Mouse (Mus musculus): Measurements from ENCODE around the gene Calhm2. TPM values are rescaled to one million over a fixed set of nuclear protein-coding genes. Genes with fewer than 3 reads are reported as not detected.

Gene Calhm2
- polyA plus RNA-seq, 1 experiment from 2014 or later = 0.45 TPM

DNA sequence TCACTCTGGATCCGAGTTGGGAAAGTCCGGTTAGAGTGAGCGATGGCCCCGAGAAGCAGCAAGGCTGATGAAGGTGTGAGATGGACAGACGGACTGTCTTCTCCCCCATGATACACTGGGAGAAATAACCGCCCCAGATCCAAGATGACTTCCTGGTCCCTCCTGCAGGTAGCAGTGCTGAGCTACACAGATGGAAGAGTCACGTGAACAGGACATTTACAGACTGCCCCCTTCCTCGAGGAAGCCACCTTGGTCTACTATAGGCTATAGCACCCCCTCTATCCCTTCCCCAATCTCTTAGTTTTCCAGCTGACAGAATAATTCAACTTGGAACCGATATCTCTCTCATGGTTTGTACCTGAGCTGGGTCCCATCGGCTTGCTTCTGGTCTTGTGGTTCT, 39.9 kb upstream of the Calhm2 start:
- Histone ChIP-seq H3K9ac (replicated peaks; ENCODE audit: low read length) (no peak overlapping the region; the same call in 1 of the 2 replicates), H3K36me3 (ENCODE audit: control insufficient read depth, insufficient read depth, low read length) (no peaks in the 10 kb centered on the region), H3K4me1 (ENCODE audit: control insufficient read depth, insufficient read depth, low read length) (no peaks in the 10 kb centered on the region; the same call in 1 of the 2 replicates), H3K27me3 (ENCODE audit: control insufficient read depth, insufficient read depth, low read length) (peaks cover 12% of the 10 kb centered on the region; the same call in 1 of the 2 replicates), H3K27ac (replicated peaks; ENCODE audit: low read depth, low read length) (peak overlapping the region; percentile 72; the same call in 1 of the 2 replicates), H3K4me2 (ENCODE audit: low read length) (peak overlapping the region; percentile 93), H3K4me3 (replicated peaks; ENCODE audit: low read depth, low read length) (peak overlapping the region; percentile 68; the same call in 1 of the 2 replicates), H3K9me3 (ENCODE audit: control insufficient read depth, low read length) (peaks cover 3% of the 10 kb centered on the region; the same call in 1 of the 2 replicates)
- peak; percentile 51 for DNase-seq
- ATAC-seq (ENCODE audit: low FRiP score, low TSS enrichment) = 0 out of 2 replicates have a peak, but pooled peaks have one; percentile 8
- 25% methylated on average over 10 of the region's 10 CpGs for WGBS

DNA sequence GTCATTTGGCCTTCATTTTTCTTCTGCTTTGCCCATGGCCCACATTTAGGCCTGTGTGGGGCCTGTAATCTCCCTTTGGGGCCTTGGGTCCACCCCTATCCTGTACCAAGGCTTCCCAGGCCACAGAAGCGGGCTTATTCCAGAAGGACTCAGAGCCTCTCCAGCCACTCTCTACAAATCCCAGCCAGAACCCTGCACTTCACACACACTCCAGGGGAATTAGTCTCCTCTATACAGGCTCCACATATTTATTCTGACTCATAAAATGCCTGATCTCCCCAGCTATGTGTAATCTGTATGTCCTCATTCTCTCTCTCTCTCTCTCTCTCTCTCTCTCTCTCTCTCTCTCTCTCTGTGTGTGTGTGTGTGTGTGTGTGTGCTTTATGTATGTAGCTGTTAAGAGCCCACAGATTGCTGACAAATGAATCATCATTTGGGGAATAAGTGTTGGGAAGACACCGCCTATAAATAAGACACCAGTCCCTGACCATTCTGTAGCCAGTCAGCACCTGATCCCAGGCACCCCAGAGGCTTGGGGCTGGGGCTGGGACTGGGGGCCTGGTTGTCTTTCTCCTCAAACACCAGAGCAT, 38.9 kb upstream of the Calhm2 start:
- peaks cover 2% of the 10 kb centered on the region; the same call in 1 of the 2 replicates for H3K9me3 ChIP-seq (ENCODE audit: control insufficient read depth, low read length)
- no peak for DNase-seq
- WGBS = 79% methylated on average over 2 of the region's 2 CpGs
- peaks cover 12% of the 10 kb centered on the region; the same call in 1 of the 2 replicates for H3K27me3 ChIP-seq (ENCODE audit: control insufficient read depth, insufficient read depth, low read length)
- H3K9ac ChIP-seq (replicated peaks; ENCODE audit: low read length) = no peak overlapping the region
- no peak overlapping the region for H3K4me2 ChIP-seq (ENCODE audit: low read length)
- no peaks in the 10 kb centered on the region; the same call in 1 of the 2 replicates for H3K4me1 ChIP-seq (ENCODE audit: control insufficient read depth, insufficient read depth, low read length)
- H3K27ac ChIP-seq (replicated peaks; ENCODE audit: low read depth, low read length) = no peak overlapping the region
- no peaks in the 10 kb centered on the region for H3K36me3 ChIP-seq (ENCODE audit: control insufficient read depth, insufficient read depth, low read length)
- H3K4me3 ChIP-seq (replicated peaks; ENCODE audit: low read depth, low read length) = no peak overlapping the region
- no peak for ATAC-seq (ENCODE audit: low FRiP score, low TSS enrichment)

DNA sequence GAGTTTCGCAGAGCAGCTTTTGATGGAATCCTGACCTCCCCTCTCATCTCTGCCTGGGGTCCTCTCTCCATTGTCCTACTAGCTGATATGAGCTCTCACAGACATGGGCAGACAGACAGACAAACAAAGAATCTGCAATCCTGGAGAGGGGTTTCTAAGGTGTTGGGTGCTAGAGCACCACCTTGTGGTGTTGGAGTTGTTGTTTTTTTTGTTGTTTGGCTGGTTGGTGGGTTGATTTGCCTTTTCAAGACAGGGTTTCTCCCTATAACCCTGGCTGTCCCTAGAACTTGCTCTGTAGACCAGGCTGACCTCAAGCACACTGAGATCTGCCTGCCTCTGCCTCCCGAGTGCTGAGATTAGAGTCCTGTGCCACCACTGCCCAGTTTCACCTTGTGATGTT, 37.4 kb upstream of the Calhm2 start:
- DNase-seq (no peak), ATAC-seq (ENCODE audit: low FRiP score, low TSS enrichment) (no peak)
- Histone ChIP-seq H3K36me3 (ENCODE audit: control insufficient read depth, insufficient read depth, low read length) (no peaks in the 10 kb centered on the region), H3K4me2 (ENCODE audit: low read length) (no peak overlapping the region), H3K27me3 (ENCODE audit: control insufficient read depth, insufficient read depth, low read length) (peaks cover 10% of the 10 kb centered on the region; the same call in 1 of the 2 replicates), H3K9me3 (ENCODE audit: control insufficient read depth, low read length) (no peaks in the 10 kb centered on the region), H3K9ac (replicated peaks; ENCODE audit: low read length) (no peak overlapping the region), H3K4me1 (ENCODE audit: control insufficient read depth, insufficient read depth, low read length) (no peaks in the 10 kb centered on the region; the same call in 1 of the 2 replicates), H3K27ac (replicated peaks; ENCODE audit: low read depth, low read length) (no peak overlapping the region), H3K4me3 (replicated peaks; ENCODE audit: low read depth, low read length) (no peak overlapping the region)
- WGBS = 57% methylated on average over 2 of the region's 2 CpGs

DNA sequence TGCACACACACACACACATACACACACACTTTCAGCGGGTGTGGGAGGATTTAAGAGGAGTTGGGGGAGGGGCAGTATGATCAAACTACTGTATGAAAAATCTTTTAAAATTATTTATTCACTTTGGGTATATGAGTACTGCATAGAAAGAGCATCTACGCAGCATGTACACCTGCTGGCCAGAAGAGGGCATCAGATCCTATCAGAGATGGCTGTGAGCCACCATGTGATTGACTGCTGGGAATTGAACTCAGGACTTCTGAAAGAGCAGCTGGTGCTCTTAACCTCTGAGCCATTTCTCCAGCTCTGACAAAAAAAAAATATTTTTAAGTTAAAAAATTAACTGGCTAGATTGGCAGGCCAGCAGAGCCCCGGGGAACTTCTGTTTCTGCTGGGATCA, 36.4 kb upstream of the Calhm2 start:
- Histone ChIP-seq H3K9me3 (ENCODE audit: control insufficient read depth, low read length) (no peaks in the 10 kb centered on the region), H3K4me3 (replicated peaks; ENCODE audit: low read depth, low read length) (no peak overlapping the region), H3K27ac (replicated peaks; ENCODE audit: low read depth, low read length) (no peak overlapping the region), H3K36me3 (ENCODE audit: control insufficient read depth, insufficient read depth, low read length) (no peaks in the 10 kb centered on the region), H3K4me1 (ENCODE audit: control insufficient read depth, insufficient read depth, low read length) (no peaks in the 10 kb centered on the region; the same call in 1 of the 2 replicates), H3K27me3 (ENCODE audit: control insufficient read depth, insufficient read depth, low read length) (0 out of 2 replicates have a peak, but pooled peaks cover under 1% of the 10 kb centered on the region), H3K9ac (replicated peaks; ENCODE audit: low read length) (no peak overlapping the region), H3K4me2 (ENCODE audit: low read length) (no peak overlapping the region)
- ATAC-seq (ENCODE audit: low FRiP score, low TSS enrichment) (no peak), DNase-seq (peak; percentile 58)
- 56% methylated on average over 3 of the region's 3 CpGs for WGBS

- Histone ChIP-seq H3K4me2 (ENCODE audit: low read length) (no peak overlapping the region), H3K9ac (replicated peaks; ENCODE audit: low read length) (no peak overlapping the region), H3K36me3 (ENCODE audit: control insufficient read depth, insufficient read depth, low read length) (no peaks in the 10 kb centered on the region), H3K4me1 (ENCODE audit: control insufficient read depth, insufficient read depth, low read length) (no peaks in the 10 kb centered on the region), H3K9me3 (ENCODE audit: control insufficient read depth, low read length) (no peaks in the 10 kb centered on the region), H3K27me3 (ENCODE audit: control insufficient read depth, insufficient read depth, low read length) (no peaks in the 10 kb centered on the region), H3K4me3 (replicated peaks; ENCODE audit: low read depth, low read length) (no peak overlapping the region), H3K27ac (replicated peaks; ENCODE audit: low read depth, low read length) (no peak overlapping the region)
- ATAC-seq (ENCODE audit: low FRiP score, low TSS enrichment) (no peak), DNase-seq (peak; percentile 90)
- WGBS = 25% methylated on average over 11 of the region's 11 CpGs
These were observed 30.8 kb upstream of the Calhm2 start for GRCm38 (mm10) chr19:47168793-47169412.

DNA sequence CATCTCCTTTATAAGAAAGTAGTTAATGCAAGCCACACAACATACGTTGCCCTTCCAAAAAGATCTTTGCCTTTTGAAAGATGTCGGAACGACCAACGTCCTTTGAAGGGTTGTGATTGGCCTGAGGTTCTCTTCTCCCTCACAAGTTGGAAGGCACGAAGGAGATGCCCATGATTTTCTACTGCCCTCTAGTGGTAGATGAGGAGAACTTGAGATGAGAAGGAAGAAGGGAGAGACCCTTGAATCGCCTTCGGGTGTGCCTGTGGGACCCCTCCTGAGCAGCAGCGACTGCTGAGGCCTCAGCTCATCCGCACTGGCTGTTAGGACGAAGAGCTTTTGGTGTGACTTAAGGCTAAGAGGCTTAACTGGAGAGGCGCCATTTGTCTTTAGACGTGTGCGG, 30.1 kb upstream of the Calhm2 start:
- Histone ChIP-seq H3K27ac (replicated peaks; ENCODE audit: low read depth, low read length) (no peak overlapping the region), H3K27me3 (ENCODE audit: control insufficient read depth, insufficient read depth, low read length) (no peaks in the 10 kb centered on the region), H3K4me2 (ENCODE audit: low read length) (peak overlapping the region; percentile 20; the same call in 1 of the 2 replicates), H3K4me1 (ENCODE audit: control insufficient read depth, insufficient read depth, low read length) (no peaks in the 10 kb centered on the region), H3K36me3 (ENCODE audit: control insufficient read depth, insufficient read depth, low read length) (no peaks in the 10 kb centered on the region), H3K4me3 (replicated peaks; ENCODE audit: low read depth, low read length) (no peak overlapping the region), H3K9ac (replicated peaks; ENCODE audit: low read length) (no peak overlapping the region), H3K9me3 (ENCODE audit: control insufficient read depth, low read length) (no peaks in the 10 kb centered on the region)
- WGBS = 7% methylated on average over 13 of the region's 13 CpGs
- ATAC-seq (ENCODE audit: low FRiP score, low TSS enrichment) (no peak), DNase-seq (peak; percentile 79)

GRCm38 (mm10) chr19:47167617-47168214, 29.6 kb upstream of the Calhm2 start:
- Histone ChIP-seq H3K9me3 (ENCODE audit: control insufficient read depth, low read length) (no peaks in the 10 kb centered on the region), H3K27me3 (ENCODE audit: control insufficient read depth, insufficient read depth, low read length) (no peaks in the 10 kb centered on the region), H3K4me3 (replicated peaks; ENCODE audit: low read depth, low read length) (no peak overlapping the region), H3K9ac (replicated peaks; ENCODE audit: low read length) (no peak overlapping the region), H3K4me2 (ENCODE audit: low read length) (no peak overlapping the region), H3K27ac (replicated peaks; ENCODE audit: low read depth, low read length) (no peak overlapping the region), H3K36me3 (ENCODE audit: control insufficient read depth, insufficient read depth, low read length) (no peaks in the 10 kb centered on the region), H3K4me1 (ENCODE audit: control insufficient read depth, insufficient read depth, low read length) (no peaks in the 10 kb centered on the region)
- ATAC-seq (ENCODE audit: low FRiP score, low TSS enrichment) = no peak
- WGBS = 49% methylated on average over 7 of the region's 7 CpGs
- no peak for DNase-seq

DNA sequence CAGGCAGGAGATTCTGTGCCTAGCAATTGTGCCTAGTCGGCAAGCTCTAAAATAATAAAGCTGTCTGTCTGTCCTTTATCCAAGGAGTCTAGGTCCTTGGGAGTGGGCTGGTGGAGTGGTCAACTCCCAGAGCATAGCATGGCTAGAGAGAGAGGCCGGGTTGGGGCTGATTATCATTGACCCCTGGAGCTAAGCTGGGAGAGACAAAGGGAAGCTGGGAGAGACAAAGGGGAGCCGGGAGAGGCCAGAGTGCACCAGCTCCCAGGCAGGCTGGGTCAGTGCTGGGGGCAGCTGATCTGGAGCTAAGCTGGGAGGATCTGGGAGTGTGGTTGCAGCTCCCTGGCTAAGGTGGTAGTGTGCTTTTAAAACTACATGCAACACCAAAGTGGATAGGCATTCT, 28.7 kb upstream of the Calhm2 start:
- DNase-seq (no peak), ATAC-seq (ENCODE audit: low FRiP score, low TSS enrichment) (no peak)
- Histone ChIP-seq H3K4me2 (ENCODE audit: low read length) (no peak overlapping the region), H3K4me3 (replicated peaks; ENCODE audit: low read depth, low read length) (no peak overlapping the region), H3K9ac (replicated peaks; ENCODE audit: low read length) (no peak overlapping the region), H3K36me3 (ENCODE audit: control insufficient read depth, insufficient read depth, low read length) (no peaks in the 10 kb centered on the region), H3K27ac (replicated peaks; ENCODE audit: low read depth, low read length) (no peak overlapping the region), H3K9me3 (ENCODE audit: control insufficient read depth, low read length) (no peaks in the 10 kb centered on the region), H3K27me3 (ENCODE audit: control insufficient read depth, insufficient read depth, low read length) (no peaks in the 10 kb centered on the region), H3K4me1 (ENCODE audit: control insufficient read depth, insufficient read depth, low read length) (no peaks in the 10 kb centered on the region)
- WGBS = 9% methylated on average over 3 of the region's 3 CpGs

All from midbrain, embryonic 14.5 days (tissue).